Mouse (Mus musculus) heart, embryonic 10.5 days (tissue): ENCODE data around the gene Angptl2. TPM values are rescaled to one million over a fixed set of nuclear protein-coding genes. Genes with fewer than 3 reads are reported as not detected.

Experiments
- DNase-seq: peaks from one replicate; pipeline ENCODE4 v3.0.0-alpha.2; 2017; ENCODE audit warnings: low spot score
- H3K27ac ChIP-seq: fragments of 300-500 bp; sonication (generic); 2 replicates; pipeline ENCODE4 v1.5.1; 2016; ENCODE audit warnings: mild to moderate bottlenecking
- H3K27me3 ChIP-seq: fragments of 300-500 bp; sonication (generic); 2 replicates; pipeline ENCODE4 v1.6.1; 2016; ENCODE audit warnings: mild to moderate bottlenecking; ENCODE audit not compliant: poor library complexity, insufficient read depth, severe bottlenecking
- H3K36me3 ChIP-seq: fragments of 300-500 bp; sonication (generic); 2 replicates; pipeline ENCODE4 v1.6.1; 2016; ENCODE audit warnings: mild to moderate bottlenecking, moderate library complexity
- H3K4me1 ChIP-seq: fragments of 300-500 bp; sonication (generic); 2 replicates; pipeline ENCODE4 v1.6.1; 2016; ENCODE audit warnings: mild to moderate bottlenecking
- H3K4me3 ChIP-seq: fragments of 300-500 bp; sonication (generic); 2 replicates; pipeline ENCODE4 v1.5.1; 2016; ENCODE audit warnings: mild to moderate bottlenecking, moderate library complexity
- H3K9me3 ChIP-seq: fragments of 300-500 bp; sonication (generic); 2 replicates; pipeline ENCODE4 v1.6.1; 2016; ENCODE audit warnings: mild to moderate bottlenecking, moderate library complexity
- WGBS: fragments of 180-500 bp; shearing (Covaris S2); methylation state at CpG from one replicate; pipeline ENCODE4 v1.1.7; 2016; 5-methylcytosine and 5-hydroxymethylcytosine counted together
- polyA plus RNA-seq: library from polyadenylated mRNA; unstranded; fragments of >200 nt; fragmentation: Nextera tagmentation; extraction: Ambion mirVana; gene quantifications from 2 replicates; pipeline ENCODE4 v1.2.1, GENCODE M21; 2016

The Angptl2 gene
- polyA plus RNA-seq, 1 experiment from 2014 or later, result 40.4 TPM

DNA sequence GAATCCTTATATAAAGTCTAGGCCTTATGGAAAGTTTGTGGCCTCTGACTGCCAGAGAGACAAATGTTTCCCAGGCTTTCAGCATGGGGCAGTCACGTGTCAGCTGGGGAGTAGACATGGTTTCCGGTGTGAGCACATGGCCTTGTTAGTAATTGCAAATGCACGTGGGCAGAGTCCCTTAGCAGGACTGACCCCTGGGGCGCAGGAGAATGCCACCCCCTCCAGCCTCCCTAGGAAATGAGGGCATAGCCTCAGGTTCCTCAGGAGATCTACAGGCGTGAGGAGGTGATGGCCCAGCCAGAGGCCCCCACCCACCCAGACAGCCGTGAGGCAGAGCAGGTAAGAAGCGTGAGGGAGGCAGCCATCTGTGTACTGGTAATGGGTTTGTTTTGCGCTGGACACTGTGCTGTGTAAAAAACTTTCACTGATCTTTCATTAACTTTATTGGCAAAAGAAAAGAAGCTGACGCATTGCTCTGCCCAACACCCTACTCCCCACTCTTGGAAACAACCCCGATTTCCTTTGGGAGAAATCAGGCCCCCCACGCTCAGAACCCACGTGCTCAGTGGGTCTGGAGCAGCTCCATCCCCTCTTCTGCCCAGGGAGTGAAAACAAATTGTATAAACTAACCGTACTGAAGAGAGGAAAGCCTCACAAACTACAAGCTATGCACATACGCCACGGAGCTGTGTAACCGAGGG lies 35.8 kb upstream of the Angptl2 start:
- Histone ChIP-seq H3K9me3 (no peaks in the 10 kb centered on the region), H3K27ac (0 out of 2 replicates have a peak overlapping the region, but pooled peaks have one; percentile 82), H3K4me1 (peaks cover 38% of the 10 kb centered on the region), H3K4me3 (no peak overlapping the region), H3K36me3 (no peaks in the 10 kb centered on the region), H3K27me3 (no peaks in the 10 kb centered on the region)
- 75% methylated on average over 16 of the region's 16 CpGs for WGBS
- DNase-seq, result no peak

DNA sequence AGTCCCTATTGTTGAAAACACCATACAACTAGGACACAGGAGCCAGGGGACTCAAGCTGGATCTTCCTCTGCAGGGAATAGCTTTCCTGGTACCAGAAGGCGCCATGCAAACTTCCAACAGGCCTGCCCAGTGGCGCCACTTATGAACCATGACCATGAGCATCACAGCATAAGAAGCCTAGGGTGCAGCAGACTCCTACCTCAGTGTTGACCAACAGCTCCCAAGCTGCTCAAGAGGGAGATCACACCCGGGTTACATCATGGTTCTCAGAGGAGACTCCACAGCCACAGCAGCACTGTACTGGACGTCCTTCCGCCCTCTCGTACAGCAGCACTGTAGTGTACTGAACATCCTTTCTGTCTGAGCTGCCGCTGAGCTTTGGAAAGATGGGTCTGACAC lies 32.5 kb upstream of the Angptl2 start:
- no peaks in the 10 kb centered on the region for H3K9me3 ChIP-seq

GRCm38 (mm10) chr2:33184641-33185040 lies 31.2 kb upstream of the Angptl2 start:
- no peak overlapping the region for H3K4me3 ChIP-seq
- 82% methylated on average over 10 of the region's 10 CpGs for WGBS
- H3K4me1 ChIP-seq, result peaks cover 53% of the 10 kb centered on the region
- no peaks in the 10 kb centered on the region for H3K9me3 ChIP-seq
- no peaks in the 10 kb centered on the region for H3K27me3 ChIP-seq
- H3K36me3 ChIP-seq, result no peaks in the 10 kb centered on the region
- no peak for DNase-seq
- no peak overlapping the region for H3K27ac ChIP-seq

More for the DNA sequence above, 32.5 kb upstream of the Angptl2 start:
- H3K4me3 ChIP-seq, result no peak overlapping the region
- no peaks in the 10 kb centered on the region for H3K36me3 ChIP-seq
- no peaks in the 10 kb centered on the region for H3K27me3 ChIP-seq
- no peak for DNase-seq
- WGBS, result 85% methylated on average over 7 of the region's 7 CpGs
- no peak overlapping the region for H3K27ac ChIP-seq
- peaks cover 53% of the 10 kb centered on the region for H3K4me1 ChIP-seq

DNA sequence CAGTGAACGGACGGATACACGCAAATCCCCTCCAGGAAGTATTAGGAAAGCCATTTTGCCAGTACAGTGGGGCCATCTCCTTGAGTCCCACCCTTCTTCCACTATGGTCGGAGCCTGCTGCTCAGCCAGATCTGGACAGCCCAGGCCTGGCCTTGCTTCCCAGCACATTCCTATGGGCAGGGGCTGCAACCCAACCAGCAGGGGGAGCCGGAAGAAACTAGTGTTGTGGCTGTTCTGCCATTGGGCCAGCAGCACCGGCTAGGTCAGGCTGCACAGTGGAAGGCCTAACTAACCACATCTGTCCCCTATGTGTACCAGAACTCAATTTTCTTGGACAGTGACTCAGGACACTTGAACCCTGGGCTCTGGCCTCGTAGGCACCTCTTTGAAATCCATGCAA lies 30.6 kb upstream of the Angptl2 start:
- no peaks in the 10 kb centered on the region for H3K9me3 ChIP-seq
- no peaks in the 10 kb centered on the region for H3K27me3 ChIP-seq
- H3K27ac ChIP-seq, result peak overlapping the region; percentile 80; the same call in 1 of the 2 replicates
- peaks cover 49% of the 10 kb centered on the region for H3K4me1 ChIP-seq
- H3K36me3 ChIP-seq, result no peaks in the 10 kb centered on the region
- WGBS, result 70% methylated on average over 7 of the region's 7 CpGs
- DNase-seq, result no peak
- no peak overlapping the region for H3K4me3 ChIP-seq

DNA sequence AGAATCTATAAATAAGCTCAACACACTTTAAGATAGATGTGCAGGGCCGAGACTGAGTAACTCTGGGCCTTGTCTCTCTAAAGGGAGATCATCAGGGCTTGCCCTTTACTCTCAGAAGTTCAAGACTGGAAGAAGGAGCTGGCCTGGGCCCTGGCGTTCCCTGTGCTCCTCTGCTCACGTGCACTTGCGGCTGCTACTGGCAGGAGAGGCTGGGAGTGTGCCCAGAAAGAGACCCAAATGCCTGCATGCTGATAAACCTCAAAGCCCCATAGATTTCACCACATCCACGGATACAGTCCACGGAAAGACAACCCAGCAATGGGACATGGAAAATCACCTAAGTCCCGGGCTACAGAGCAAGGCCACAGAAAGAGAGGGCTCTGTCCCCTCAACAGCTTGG lies 29.4 kb upstream of the Angptl2 start:
- Histone ChIP-seq H3K4me3 (no peak overlapping the region), H3K27me3 (no peaks in the 10 kb centered on the region), H3K27ac (peak overlapping the region; percentile 80), H3K9me3 (no peaks in the 10 kb centered on the region), H3K36me3 (no peaks in the 10 kb centered on the region), H3K4me1 (peaks cover 49% of the 10 kb centered on the region)
- DNase-seq, result no peak
- 39% methylated on average over 7 of the region's 7 CpGs for WGBS

GRCm38 (mm10) chr2:33187874-33188273 lies 28.0 kb upstream of the Angptl2 start:
- peaks cover 49% of the 10 kb centered on the region for H3K4me1 ChIP-seq

GRCm38 (mm10) chr2:33188925-33189670 lies 26.8 kb upstream of the Angptl2 start:
- Histone ChIP-seq H3K27me3 (no peaks in the 10 kb centered on the region), H3K4me3 (no peak overlapping the region), H3K36me3 (no peaks in the 10 kb centered on the region), H3K9me3 (no peaks in the 10 kb centered on the region), H3K27ac (peak overlapping the region; percentile 54), H3K4me1 (peaks cover 54% of the 10 kb centered on the region)
- WGBS, result 81% methylated on average over 6 of the region's 6 CpGs
- DNase-seq, result no peak

More at GRCm38 (mm10) chr2:33187874-33188273, 28.0 kb upstream of the Angptl2 start:
- H3K4me3 ChIP-seq, result no peak overlapping the region
- no peaks in the 10 kb centered on the region for H3K9me3 ChIP-seq
- no peak for DNase-seq
- 72% methylated on average over 2 of the region's 2 CpGs for WGBS
- peak overlapping the region; percentile 54 for H3K27ac ChIP-seq
- no peaks in the 10 kb centered on the region for H3K27me3 ChIP-seq
- H3K36me3 ChIP-seq, result no peaks in the 10 kb centered on the region

DNA sequence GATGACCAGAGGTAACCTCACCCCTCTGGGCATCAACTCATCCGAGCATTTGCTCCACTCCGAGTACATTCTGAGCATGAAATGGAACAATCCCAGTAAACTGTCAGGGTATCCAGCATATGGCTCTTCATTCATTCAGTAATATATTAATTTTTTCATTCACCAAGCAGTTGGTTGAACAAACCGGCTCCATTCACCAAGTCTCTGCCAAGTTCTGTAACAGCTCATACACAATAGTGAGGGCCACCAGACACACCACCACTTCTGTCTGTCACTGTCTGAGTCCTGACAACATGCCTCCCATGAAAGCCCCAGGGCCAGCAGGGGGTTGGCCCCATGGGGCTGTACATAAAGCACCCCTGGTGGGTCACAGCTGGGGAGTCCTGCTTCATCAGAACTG lies 25.9 kb upstream of the Angptl2 start:
- DNase-seq, result no peak
- Histone ChIP-seq H3K36me3 (no peaks in the 10 kb centered on the region), H3K4me1 (peaks cover 50% of the 10 kb centered on the region), H3K9me3 (no peaks in the 10 kb centered on the region), H3K27ac (no peak overlapping the region), H3K27me3 (no peaks in the 10 kb centered on the region), H3K4me3 (no peak overlapping the region)
- WGBS, result 80% methylated on average over 3 of the region's 3 CpGs

DNA sequence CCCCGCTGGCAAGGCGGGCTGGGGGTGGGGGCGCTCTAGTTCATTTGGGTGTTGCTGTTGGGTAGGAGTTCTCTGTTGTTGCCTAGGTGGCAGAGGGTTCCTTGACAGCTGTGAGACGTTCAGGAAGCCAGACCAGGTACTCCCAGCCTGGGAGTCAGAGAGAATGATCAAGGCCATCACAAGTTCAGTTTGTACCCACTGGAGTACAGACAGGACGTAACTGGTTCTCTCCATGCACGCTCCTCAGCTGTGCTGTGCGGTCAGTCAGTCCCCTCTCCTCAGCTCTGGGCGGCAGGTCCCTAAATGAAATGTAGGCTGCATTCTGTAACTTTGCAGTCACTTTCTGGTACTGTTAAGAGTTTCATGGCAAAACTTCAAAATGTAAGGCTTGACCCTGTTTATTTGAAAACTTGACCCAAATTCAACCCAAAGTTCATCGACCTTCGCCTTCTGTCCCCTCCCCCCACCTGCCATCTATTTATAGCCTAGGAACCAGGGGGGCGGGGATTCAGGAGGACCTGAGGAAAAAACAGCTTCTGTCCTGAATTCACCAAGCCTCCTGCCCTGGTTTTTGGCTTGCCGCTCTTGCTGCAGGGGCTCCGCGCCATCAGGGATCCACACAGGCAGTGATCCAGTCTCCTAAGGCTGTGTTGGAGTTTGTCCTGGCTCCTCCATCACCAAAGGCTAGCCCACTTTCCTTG lies 15.4 kb upstream of the Angptl2 start:
- peaks cover 78% of the 10 kb centered on the region for H3K4me1 ChIP-seq
- WGBS, result 50% methylated on average over 14 of the region's 14 CpGs
- peak overlapping the region; percentile 84 for H3K27ac ChIP-seq
- H3K27me3 ChIP-seq, result no peaks in the 10 kb centered on the region
- H3K9me3 ChIP-seq, result no peaks in the 10 kb centered on the region
- no peaks in the 10 kb centered on the region for H3K36me3 ChIP-seq
- no peak for DNase-seq
- H3K4me3 ChIP-seq, result peak overlapping the region; percentile 33

- Histone ChIP-seq H3K4me3 (0 out of 2 replicates have a peak overlapping the region, but pooled peaks have one; percentile 6), H3K36me3 (no peaks in the 10 kb centered on the region), H3K27me3 (no peaks in the 10 kb centered on the region), H3K9me3 (no peaks in the 10 kb centered on the region), H3K4me1 (peaks cover 94% of the 10 kb centered on the region), H3K27ac (peak overlapping the region; percentile 80)
- DNase-seq, result no peak
- WGBS, result 35% methylated on average over 6 of the region's 6 CpGs
Observed at GRCm38 (mm10) chr2:33203284-33203683, 12.6 kb upstream of the Angptl2 start.

DNA sequence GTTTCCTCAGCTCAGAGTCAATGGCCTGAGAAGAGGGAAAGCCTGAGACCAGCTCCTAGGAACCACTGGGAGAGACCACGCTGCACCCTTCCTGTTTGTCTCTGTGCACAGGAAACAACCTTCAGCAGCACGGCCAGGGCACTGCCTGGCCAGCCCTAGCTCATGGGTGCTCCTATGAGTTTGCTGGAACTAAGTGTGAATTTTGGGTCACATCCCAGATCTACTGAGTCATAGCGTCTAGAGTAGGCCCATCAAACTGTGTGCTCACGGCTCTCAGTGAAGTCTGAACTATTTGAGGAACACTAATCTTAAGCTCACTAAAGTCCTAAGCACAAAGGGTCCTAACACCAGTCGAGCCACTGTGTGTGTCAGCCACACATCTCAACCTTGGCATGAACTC lies 10.9 kb upstream of the Angptl2 start:
- H3K9me3 ChIP-seq, result no peaks in the 10 kb centered on the region
- DNase-seq, result no peak
- no peak overlapping the region for H3K4me3 ChIP-seq
- H3K36me3 ChIP-seq, result no peaks in the 10 kb centered on the region
- H3K27ac ChIP-seq, result peak overlapping the region; percentile 80
- 63% methylated on average over 5 of the region's 5 CpGs for WGBS
- H3K27me3 ChIP-seq, result no peaks in the 10 kb centered on the region
- peaks cover 81% of the 10 kb centered on the region for H3K4me1 ChIP-seq

DNA sequence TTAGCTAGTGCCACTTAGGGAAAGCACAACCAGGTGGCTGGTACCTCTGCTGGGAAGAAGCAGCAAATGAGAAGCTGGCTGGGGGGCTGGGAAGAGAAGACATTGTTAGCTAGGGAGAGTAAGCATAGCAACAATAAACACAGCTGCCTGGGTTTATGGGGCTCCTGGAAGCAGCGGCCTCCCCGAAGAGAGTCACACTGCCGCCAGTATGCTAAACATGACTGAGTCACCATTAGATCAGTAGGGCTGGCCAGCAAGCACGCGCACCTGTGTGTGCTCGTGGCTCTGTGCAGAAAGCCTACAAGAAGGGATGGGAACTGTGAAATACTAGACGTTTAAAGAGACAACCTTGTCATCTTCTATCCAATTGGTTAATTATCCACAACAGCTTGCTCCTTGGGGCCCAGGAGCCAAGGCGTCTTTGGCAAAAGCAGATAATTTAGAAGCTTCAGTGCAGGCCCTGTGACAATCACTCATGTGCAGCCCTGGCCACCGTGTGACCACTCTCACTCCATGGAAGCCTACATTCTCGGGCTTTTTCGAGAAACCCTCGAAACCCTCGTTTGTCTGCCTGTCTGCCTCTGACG lies 9.8 kb upstream of the Angptl2 start:
- 67% methylated on average over 14 of the region's 14 CpGs for WGBS
- H3K27me3 ChIP-seq, result no peaks in the 10 kb centered on the region
- H3K36me3 ChIP-seq, result no peaks in the 10 kb centered on the region
- H3K4me3 ChIP-seq, result no peak overlapping the region
- H3K27ac ChIP-seq, result peak overlapping the region; percentile 80
- H3K4me1 ChIP-seq, result peaks cover 80% of the 10 kb centered on the region
- H3K9me3 ChIP-seq, result no peaks in the 10 kb centered on the region
- no peak for DNase-seq
